In genomic region chr10:6022609-6023283, GRCm38 (mm10) we compare ENCODE assay signal across 24 mouse cellular contexts.
"Had no signal": no experiment of that assay in that cellular context is flagged by ENCODE, and none has a peak within 500 bp of the region (broad histone marks: within the 10 kb centered on the region; RNA-seq: fewer than 3 reads in every experiment).

No protein-coding gene starts in this region.

- H3K4me1 ChIP-seq: limb, embryonic 10.5 days; limb, embryonic 13.5 days; liver, embryonic 12.5 days; liver, embryonic 15.5 days; lung, embryonic 15.5 days; megakaryocyte, embryonic 14.5 days; neural tube, embryonic 12.5 days; neural tube, embryonic 15.5 days had no signal

- H3K4me2 ChIP-seq: limb, embryonic 13.5 days; liver, embryonic 12.5 days; liver, embryonic 15.5 days; lung, embryonic 15.5 days; midbrain, embryonic 11.5 days; neural tube, embryonic 12.5 days; neural tube, embryonic 15.5 days had no signal

- DNase-seq: kidney, adult 18-20 months; kidney, adult 9 months; kidney, postnatal 14 days; kidney, postnatal 4 days; layer of hippocampus, adult 9-11 months; liver; lung, adult 18-20 months; lung, postnatal 10 days; lung, postnatal 36 days; midbrain, embryonic 14.5 days; retina, postnatal 1 day; right cerebral cortex, postnatal 25 days; spleen, adult 18-20 months; thymus, postnatal 25 days had no signal

- H3K27ac ChIP-seq: layer of hippocampus, adult 2 months; limb, embryonic 10.5 days; limb, embryonic 13.5 days; liver, embryonic 12.5 days; liver, embryonic 15.5 days; lung, embryonic 15.5 days; neural tube, embryonic 12.5 days; neural tube, embryonic 15.5 days had no signal

- H3K27me3 ChIP-seq: limb, embryonic 13.5 days; liver, embryonic 12.5 days; liver, embryonic 15.5 days; lung, embryonic 15.5 days; megakaryocyte, embryonic 14.5 days; neural tube, embryonic 12.5 days; neural tube, embryonic 15.5 days had no signal

- ATAC-seq: liver, embryonic 12.5 days had no signal

- H3K9ac ChIP-seq: limb, embryonic 13.5 days; liver, embryonic 12.5 days; liver, embryonic 15.5 days; lung, embryonic 15.5 days; neural tube, embryonic 12.5 days; neural tube, embryonic 15.5 days had no signal

- H3K9me3 ChIP-seq: limb, embryonic 10.5 days; limb, embryonic 13.5 days; liver, embryonic 12.5 days; liver, embryonic 15.5 days; lung, embryonic 15.5 days; neural tube, embryonic 12.5 days; neural tube, embryonic 15.5 days had no signal

- H3K4me3 ChIP-seq: layer of hippocampus, adult 2 months; limb, embryonic 10.5 days; limb, embryonic 13.5 days; liver, embryonic 12.5 days; liver, embryonic 15.5 days; lung, embryonic 15.5 days; megakaryocyte, embryonic 14.5 days; neural tube, embryonic 12.5 days; neural tube, embryonic 15.5 days had no signal

- H3K36me3 ChIP-seq: limb, embryonic 10.5 days; limb, embryonic 13.5 days; liver, embryonic 12.5 days; liver, embryonic 15.5 days; lung, embryonic 15.5 days; neural tube, embryonic 12.5 days; neural tube, embryonic 15.5 days had no signal
